16 mouse cellular contexts compared by ENCODE assay signal in the genomic region with DNA sequence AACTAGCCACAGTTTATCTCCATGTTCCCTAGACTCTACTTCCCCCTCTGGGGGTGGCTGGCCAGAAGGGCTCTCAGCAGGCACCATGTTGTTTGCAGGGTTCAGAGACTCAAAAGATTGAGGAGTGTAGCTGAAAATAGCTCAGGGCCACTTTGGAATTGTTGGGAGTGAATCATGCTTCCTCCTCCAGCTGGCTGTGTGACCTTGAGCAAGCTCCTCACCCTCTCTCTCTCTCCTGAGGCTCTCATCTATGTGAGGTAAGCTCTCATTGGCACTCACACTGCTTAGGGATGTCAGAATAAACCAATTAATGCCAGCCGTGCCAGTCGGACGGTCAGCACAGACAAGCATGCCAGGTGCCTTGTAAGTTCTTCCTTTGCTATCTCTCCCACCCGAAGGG.
DNase-seq lines count a peak whose midpoint lies in the region; ATAC-seq lines count a peak whose summit lies in the region.
"Had no signal": no experiment of that assay in that cellular context is flagged by ENCODE, and none has a peak within 500 bp of the region (broad histone marks: within the 10 kb centered on the region; RNA-seq: fewer than 3 reads in every experiment).

No protein-coding gene starts in this region.

- H3K9ac ChIP-seq in heart, embryonic 16.5 days (ENCODE audit: low read length): no peak overlapping the region
- H3K9ac ChIP-seq: forebrain, postnatal 0 days; hindbrain, embryonic 14.5 days had no signal

- 29% methylated on average over 4 of the region's 4 CpGs for WGBS in heart, embryonic 16.5 days

- H3K9me3 ChIP-seq in heart, embryonic 16.5 days (replicated peaks; ENCODE audit: control insufficient read depth, low read length): no peaks in the 10 kb centered on the region

- peaks cover 52% of the 10 kb centered on the region for H3K4me1 ChIP-seq in heart, embryonic 16.5 days (ENCODE audit: control insufficient read depth, insufficient read depth, low read length)

- H3K27ac ChIP-seq in heart, embryonic 16.5 days (ENCODE audit: low read length): peak overlapping the region; percentile 69
- H3K27ac ChIP-seq: hindbrain, embryonic 14.5 days; left cerebral cortex, adult 2 months had no signal

- no peak overlapping the region for H3K4me3 ChIP-seq in heart, embryonic 16.5 days (ENCODE audit: low read length)
- H3K4me3 ChIP-seq: left cerebral cortex, adult 2 months had no signal

- DNase-seq in heart, adult 11 months: peak; percentile 94
- DNase-seq in heart, postnatal 4 days: no peak
- peak; percentile 63 for DNase-seq in NIH3T3 (ENCODE audit: low read depth)
- peak; percentile 72 for DNase-seq in adrenal gland, postnatal 14 days
- no peak for DNase-seq in left cerebral cortex, postnatal 14 days (ENCODE audit: low spot score in 2 of 2)
- no peak for DNase-seq in urinary bladder, adult 18-20 months (ENCODE audit: low spot score in 2 of 2)
- DNase-seq: forebrain, postnatal 0 days; gastrocnemius, postnatal 36 days; kidney, adult 11 months; liver; retina, postnatal 1 day had no signal

- intact Hi-C loops in left cerebral cortex, postnatal 14 days (cut with DNase I): no loop called here

- ATAC-seq in heart, embryonic 16.5 days (replicated peaks; ENCODE audit: extremely low read depth, insufficient read depth, low FRiP score): 0 out of 2 replicates have a peak, but pooled peaks have one; percentile 43
- ATAC-seq: CD4-positive, CD25-positive, alpha-beta regulatory T cell, adult 4 months; forebrain, postnatal 0 days had no signal

- no peaks in the 10 kb centered on the region; the same call in 1 of the 2 replicates for H3K27me3 ChIP-seq in heart, embryonic 16.5 days (ENCODE audit: control insufficient read depth, insufficient read depth, low read length)

- H3K36me3 ChIP-seq in heart, embryonic 16.5 days (ENCODE audit: control insufficient read depth, insufficient read depth): no peaks in the 10 kb centered on the region

- no peak overlapping the region for H3K4me2 ChIP-seq in heart, embryonic 16.5 days (ENCODE audit: low read depth, low read length)
- H3K4me2 ChIP-seq: hindbrain, embryonic 14.5 days; midbrain, embryonic 11.5 days had no signal

Comparison
In these comparisons a context has a peak if more than half of its experiments do, and no peak if none do; other contexts are left out.
1. DNase-seq: peak in heart, adult 11 months (single experiment), NIH3T3 (single experiment) and adrenal gland, postnatal 14 days (single experiment); none in heart, postnatal 4 days (single experiment), left cerebral cortex, postnatal 14 days (0 of 2) and urinary bladder, adult 18-20 months (0 of 2).